Mouse (Mus musculus) kidney, postnatal 10 days (tissue): ENCODE measurements at regions not wholly inside any gene's neighbourhood (a gene's known extent, or its start where the extent isn't known, plus 50 kb on each side); places are given as distances from the start of the nearest gene placed in this dataset.

Experiments used
- DNase-seq: peaks from one replicate; pipeline ENCODE4 v3.0.0; 2021; ENCODE audit warnings: mixed read lengths

- no peak for DNase-seq
Observed at GRCm38 (mm10) chr15:51591406-51592068, 2293.2 kb upstream of the Gm7489 start.

GRCm38 (mm10) chr15:51592069-51592435 is 2292.7 kb upstream of the Gm7489 start:
- peak; percentile 16 for DNase-seq

GRCm38 (mm10) chr15:51592511-51593498 is 2291.9 kb upstream of the Gm7489 start:
- no peak for DNase-seq

- no peak for DNase-seq
Observed at GRCm38 (mm10) chr15:51594060-51594459, 2290.6 kb upstream of the Gm7489 start.

- peak; percentile 12 for DNase-seq
Observed at GRCm38 (mm10) chr15:51595655-51596054, 2289.1 kb upstream of the Gm7489 start.

GRCm38 (mm10) chr15:51597841-51598240 is 2286.9 kb upstream of the Gm7489 start:
- DNase-seq: no peak

- no peak for DNase-seq
Observed at GRCm38 (mm10) chr15:51601128-51601855, 2283.4 kb upstream of the Gm7489 start.

- no peak for DNase-seq
Observed at GRCm38 (mm10) chr15:51621455-51621854, 2263.3 kb upstream of the Gm7489 start.

- no peak for DNase-seq
Observed at GRCm38 (mm10) chr15:51627463-51627862, 2257.2 kb upstream of the Gm7489 start.

GRCm38 (mm10) chr15:51628518-51628917 is 2256.2 kb upstream of the Gm7489 start:
- peak; percentile 7 for DNase-seq

GRCm38 (mm10) chr15:51631881-51632280 is 2252.8 kb upstream of the Gm7489 start:
- DNase-seq: no peak

GRCm38 (mm10) chr15:51633068-51633467 is 2251.6 kb upstream of the Gm7489 start:
- DNase-seq: no peak

GRCm38 (mm10) chr15:51634726-51635125 is 2250.0 kb upstream of the Gm7489 start:
- DNase-seq: peak; percentile 7

GRCm38 (mm10) chr15:51635129-51635920 is 2249.4 kb upstream of the Gm7489 start:
- no peak for DNase-seq

GRCm38 (mm10) chr15:51637570-51637969 is 2247.1 kb upstream of the Gm7489 start:
- DNase-seq: no peak

- DNase-seq: no peak
Observed at GRCm38 (mm10) chr15:51643772-51644311, 2240.9 kb upstream of the Gm7489 start.

- no peak for DNase-seq
Observed at GRCm38 (mm10) chr15:51646304-51646703, 2238.4 kb upstream of the Gm7489 start.

GRCm38 (mm10) chr15:51652497-51652896 is 2232.2 kb upstream of the Gm7489 start:
- no peak for DNase-seq

GRCm38 (mm10) chr15:51657621-51658020 is 2227.1 kb upstream of the Gm7489 start:
- DNase-seq: no peak

- DNase-seq: no peak
Observed at GRCm38 (mm10) chr15:51668340-51668739, 2216.4 kb upstream of the Gm7489 start.

GRCm38 (mm10) chr15:51671667-51672372 is 2212.9 kb upstream of the Gm7489 start:
- DNase-seq: no peak
